Mouse (Mus musculus) stomach, embryonic 14.5 days (tissue): ENCODE results near the gene Mybph. TPM values are rescaled to one million over a fixed set of nuclear protein-coding genes. Genes with fewer than 3 reads are reported as not detected.

Source experiments
- ATAC-seq: fragments of 200-750 bp; cut with Nextera tagmentation; 2 replicates; pipeline ENCODE4 v1.8.0; 2017; ENCODE audit warnings: low read depth, moderate TSS enrichment; ENCODE audit not compliant: insufficient number of reproducible peaks, insufficient read depth, low FRiP score
- H3K27ac ChIP-seq: fragments of 300-500 bp; sonication (generic); 2 replicates; pipeline ENCODE4 v1.5.1; 2014; ENCODE audit warnings: mild to moderate bottlenecking, low read length, moderate library complexity, mixed read lengths
- H3K27me3 ChIP-seq: fragments of 300-500 bp; sonication (generic); 2 replicates; pipeline ENCODE4 v1.6.1; 2014; ENCODE audit warnings: low read length, control low read depth, mixed read lengths; ENCODE audit not compliant: control insufficient read depth, insufficient read depth
- H3K36me3 ChIP-seq: fragments of 300-500 bp; sonication (generic); 2 replicates; pipeline ENCODE4 v1.6.1; 2014; ENCODE audit warnings: mild to moderate bottlenecking, control low read depth, low read length, moderate library complexity, mixed read lengths; ENCODE audit not compliant: control insufficient read depth, insufficient read depth
- H3K4me1 ChIP-seq: fragments of 300-500 bp; sonication (generic); 2 replicates; pipeline ENCODE4 v1.6.1; 2014; ENCODE audit warnings: low read length, control low read depth, mixed read lengths; ENCODE audit not compliant: control insufficient read depth, insufficient read depth
- H3K4me2 ChIP-seq: fragments of 300-500 bp; sonication (generic); replicated peaks from 2 replicates; pipeline ENCODE4 v1.6.1; 2014; ENCODE audit warnings: low read depth, low read length, control low read depth
- H3K4me3 ChIP-seq: fragments of 300-500 bp; sonication (generic); 2 replicates; pipeline ENCODE4 v1.5.1; 2014; ENCODE audit warnings: low read depth, low read length, control low read depth
- H3K9ac ChIP-seq: fragments of 300-500 bp; sonication (generic); replicated peaks from 2 replicates; pipeline ENCODE4 v1.6.1; 2014; ENCODE audit warnings: low read depth, mild to moderate bottlenecking, control low read depth, low read length, moderate library complexity, mixed read lengths
- H3K9me3 ChIP-seq: fragments of 300-500 bp; sonication (generic); 2 replicates; pipeline ENCODE4 v1.6.1; 2016; ENCODE audit warnings: low read depth, low read length, control low read depth; ENCODE audit not compliant: control insufficient read depth
- WGBS: fragments of 180-500 bp; shearing (Covaris S2); extraction: QIAGEN DNeasy Blood & Tissue Kit; methylation state at CpG from one replicate; pipeline ENCODE4 v1.1.7; 2014; 5-methylcytosine and 5-hydroxymethylcytosine counted together
- polyA plus RNA-seq: library from polyadenylated mRNA; unstranded; fragments of >200 nt; fragmentation: Nextera tagmentation; extraction: Ambion mirVana; gene quantifications from 2 replicates; pipeline ENCODE4 v1.2.1, GENCODE M21; 2014

The Mybph gene
- polyA plus RNA-seq, 1 experiment from 2014 or later, result not detected

- Histone ChIP-seq H3K27me3 (peaks cover 31% of the 10 kb centered on the region), H3K27ac (no peak within 1 kb of the TSS), H3K36me3 (no peaks in the 10 kb centered on the region), H3K9me3 (no peaks in the 10 kb centered on the region), H3K4me3 (peak within 1 kb of the TSS; percentile 47), H3K4me1 (peaks cover 8% of the 10 kb centered on the region; the same call in 1 of the 2 replicates), H3K9ac (0 out of 2 replicates have a peak within 1 kb of the TSS, but pooled peaks have one; percentile 28), H3K4me2 (peak within 1 kb of the TSS; percentile 95)
- WGBS, result 1% methylated on average over 26 of the region's 37 CpGs
- ATAC-seq, result 0 out of 2 replicates have a peak, but pooled peaks have one; percentile 33
Measured at GRCm38 (mm10) chr1:134235391-134235921, 42.2 kb downstream of the Mybph start, which contains the start of gene Adora1. Gene Adora1 (minus strand): TSS chr1:134235431.

GRCm38 (mm10) chr1:134236142-134236541 is 42.9 kb downstream of the Mybph start:
- Histone ChIP-seq H3K4me2 (no peak overlapping the region), H3K4me3 (no peak overlapping the region), H3K9ac (0 out of 2 replicates have a peak overlapping the region, but pooled peaks have one; percentile 14), H3K9me3 (no peaks in the 10 kb centered on the region), H3K36me3 (no peaks in the 10 kb centered on the region), H3K27me3 (peaks cover 31% of the 10 kb centered on the region), H3K4me1 (peaks cover 8% of the 10 kb centered on the region; the same call in 1 of the 2 replicates), H3K27ac (no peak overlapping the region)
- WGBS, result 49% methylated on average over 3 of the region's 3 CpGs
- ATAC-seq, result no peak

GRCm38 (mm10) chr1:134237438-134237837 is 44.2 kb downstream of the Mybph start:
- Histone ChIP-seq H3K36me3 (no peaks in the 10 kb centered on the region), H3K4me2 (no peak overlapping the region)
- 86% methylated on average over 3 of the region's 3 CpGs for WGBS

DNA sequence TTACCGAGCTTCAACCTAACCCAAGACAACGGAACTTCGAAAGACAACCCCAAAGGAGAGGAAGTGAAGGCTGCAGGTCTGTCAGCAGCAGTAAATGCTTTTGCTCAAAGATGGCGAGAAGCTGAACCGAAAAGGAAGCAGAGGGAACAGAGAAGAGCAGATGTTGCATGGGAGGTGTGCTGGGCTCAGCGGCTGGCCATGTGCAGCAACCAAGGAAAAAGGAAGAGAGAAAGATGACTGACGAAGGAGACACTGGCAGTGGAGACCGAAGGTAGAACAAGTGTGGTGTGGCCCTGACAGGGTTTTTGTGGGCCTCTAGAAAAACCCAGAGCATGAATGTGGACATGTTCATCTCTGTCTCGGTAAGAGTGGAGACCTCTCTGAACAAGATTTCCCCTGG is 47.5 kb downstream of the Mybph start:
- no peak overlapping the region for H3K27ac ChIP-seq
- no peak overlapping the region for H3K4me2 ChIP-seq
- peaks cover 7% of the 10 kb centered on the region for H3K27me3 ChIP-seq
- 81% methylated on average over 9 of the region's 9 CpGs for WGBS
- H3K9ac ChIP-seq, result no peak overlapping the region
- ATAC-seq, result no peak
- H3K4me1 ChIP-seq, result peaks cover 5% of the 10 kb centered on the region; the same call in 1 of the 2 replicates
- no peaks in the 10 kb centered on the region for H3K36me3 ChIP-seq
- H3K9me3 ChIP-seq, result no peaks in the 10 kb centered on the region
- H3K4me3 ChIP-seq, result no peak overlapping the region

More at GRCm38 (mm10) chr1:134237438-134237837, 44.2 kb downstream of the Mybph start:
- no peak for ATAC-seq
- Histone ChIP-seq H3K9ac (no peak overlapping the region), H3K27ac (no peak overlapping the region), H3K4me3 (no peak overlapping the region), H3K27me3 (peaks cover 31% of the 10 kb centered on the region), H3K4me1 (peaks cover 8% of the 10 kb centered on the region; the same call in 1 of the 2 replicates), H3K9me3 (no peaks in the 10 kb centered on the region)

DNA sequence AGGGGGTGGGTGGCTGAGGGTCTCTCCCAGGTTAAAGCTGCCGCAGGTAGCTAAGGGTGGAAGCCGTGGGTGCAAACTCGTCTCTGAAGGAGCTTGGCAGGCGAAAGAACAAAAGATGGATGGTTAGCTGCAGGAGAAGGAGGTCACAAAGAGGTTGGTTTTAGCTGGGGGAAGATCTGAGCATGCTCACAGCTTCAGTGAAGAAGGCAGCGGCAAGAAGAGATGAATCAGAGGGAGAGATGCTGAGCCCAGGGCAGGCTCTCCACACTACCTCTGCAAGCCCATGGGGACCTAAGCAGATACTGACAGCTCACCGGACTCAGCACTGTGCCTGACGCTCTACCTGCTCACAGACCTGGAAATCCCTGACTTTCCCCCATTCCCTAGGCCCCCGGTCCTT is 48.0 kb downstream of the Mybph start:
- ATAC-seq, result no peak
- Histone ChIP-seq H3K27ac (no peak overlapping the region), H3K9ac (no peak overlapping the region), H3K4me1 (peaks cover 5% of the 10 kb centered on the region; the same call in 1 of the 2 replicates), H3K4me3 (no peak overlapping the region), H3K4me2 (no peak overlapping the region), H3K36me3 (no peaks in the 10 kb centered on the region), H3K27me3 (peaks cover 1% of the 10 kb centered on the region; the same call in 1 of the 2 replicates), H3K9me3 (no peaks in the 10 kb centered on the region)
- WGBS, result 46% methylated on average over 8 of the region's 8 CpGs

DNA sequence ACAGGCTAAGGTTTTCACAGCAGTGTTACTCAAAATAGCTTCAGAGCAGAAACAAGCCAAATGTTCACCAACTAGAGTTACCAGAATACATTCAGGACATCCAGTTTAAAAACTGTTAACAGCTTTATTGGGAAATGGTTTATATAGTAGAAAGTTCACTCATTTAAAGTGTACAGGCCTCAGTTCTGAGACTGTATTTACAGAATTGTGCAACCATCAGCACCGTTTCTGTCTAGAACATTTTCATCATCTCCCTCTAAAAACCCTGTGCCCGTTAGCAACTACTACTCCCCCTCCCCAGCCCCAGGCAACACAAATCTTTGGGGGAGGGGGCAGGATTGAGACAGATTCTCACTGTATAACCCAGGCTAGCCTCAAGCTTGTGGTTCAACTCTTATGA is 49.0 kb downstream of the Mybph start:
- WGBS, result 64% methylated on average over 2 of the region's 2 CpGs
- no peak for ATAC-seq
- H3K4me3 ChIP-seq, result no peak overlapping the region
- H3K9ac ChIP-seq, result no peak overlapping the region
- no peaks in the 10 kb centered on the region for H3K36me3 ChIP-seq
- H3K4me2 ChIP-seq, result no peak overlapping the region
- no peaks in the 10 kb centered on the region for H3K27me3 ChIP-seq
- H3K9me3 ChIP-seq, result no peaks in the 10 kb centered on the region
- H3K4me1 ChIP-seq, result peaks cover 5% of the 10 kb centered on the region; the same call in 1 of the 2 replicates
- no peak overlapping the region for H3K27ac ChIP-seq

DNA sequence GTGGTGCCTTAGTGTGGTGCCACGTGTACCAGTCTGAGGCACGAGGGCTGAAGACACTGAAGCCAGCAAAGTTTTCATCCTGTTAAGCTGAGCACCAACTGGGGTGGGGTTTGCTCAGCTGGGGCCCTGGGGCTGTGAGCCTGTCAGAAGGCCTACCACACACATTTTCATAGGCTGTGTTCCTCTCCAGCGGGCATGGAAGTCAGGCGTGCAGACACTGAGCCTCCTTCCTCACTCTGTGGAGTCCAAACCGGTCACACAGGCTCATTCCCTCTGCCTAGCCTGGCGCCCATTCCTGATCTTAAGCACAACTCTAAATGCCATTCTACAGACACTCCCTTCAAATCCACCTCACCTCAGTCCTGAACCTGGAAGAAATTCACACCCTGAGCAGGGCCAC is 50.3 kb downstream of the Mybph start:
- Histone ChIP-seq H3K9me3 (no peaks in the 10 kb centered on the region), H3K4me3 (no peak overlapping the region), H3K4me1 (peaks cover 5% of the 10 kb centered on the region; the same call in 1 of the 2 replicates), H3K36me3 (no peaks in the 10 kb centered on the region), H3K9ac (no peak overlapping the region), H3K27me3 (no peaks in the 10 kb centered on the region), H3K4me2 (no peak overlapping the region), H3K27ac (no peak overlapping the region)
- 67% methylated on average over 6 of the region's 6 CpGs for WGBS
- ATAC-seq, result no peak

GRCm38 (mm10) chr1:134243948-134244914 is 51.0 kb downstream of the Mybph start:
- H3K4me2 ChIP-seq, result peak overlapping the region; percentile 36
- 21% methylated on average over 35 of the region's 35 CpGs for WGBS
- H3K36me3 ChIP-seq, result no peaks in the 10 kb centered on the region
- peak; percentile 89 for ATAC-seq
- H3K4me1 ChIP-seq, result peaks cover 5% of the 10 kb centered on the region; the same call in 1 of the 2 replicates
- H3K27ac ChIP-seq, result no peak overlapping the region
- H3K27me3 ChIP-seq, result no peaks in the 10 kb centered on the region
- no peak overlapping the region; the same call in 1 of the 2 replicates for H3K4me3 ChIP-seq
- H3K9ac ChIP-seq, result no peak overlapping the region
- no peaks in the 10 kb centered on the region for H3K9me3 ChIP-seq
